Mouse (Mus musculus) liver, embryonic 14.5 days (tissue): Measurements from ENCODE around the gene Myo1c.

Source experiments
- CTCF ChIP-seq: IDR thresholded peaks from 2 replicates; pipeline ENCODE4 v1.5.1; 2016; ENCODE audit warnings: antibody characterized with exemption, low read depth, control low read depth
- EP300 ChIP-seq: IDR thresholded peaks from 2 replicates; pipeline ENCODE4 v1.6.1; 2016; ENCODE audit warnings: antibody characterized with exemption, low read depth

DNA sequence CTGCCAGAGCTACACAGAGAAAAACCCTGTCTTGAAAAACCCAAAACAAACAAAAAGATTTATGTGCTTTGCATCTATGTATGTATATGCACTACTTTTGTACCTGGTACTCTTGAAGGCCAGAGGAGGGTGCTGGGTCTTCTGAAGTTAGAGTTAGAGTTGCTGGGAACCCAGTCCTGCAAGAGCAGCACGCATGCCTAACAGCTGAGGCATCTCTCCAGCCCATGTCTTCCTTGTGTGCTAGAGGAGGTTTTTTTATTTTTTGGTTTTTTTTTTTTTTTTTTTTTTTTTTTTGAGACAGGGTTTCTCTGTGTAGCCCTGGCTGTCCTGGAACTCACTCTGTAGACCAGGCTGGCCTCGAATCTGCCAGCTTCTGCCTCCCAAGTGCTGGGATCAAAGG lies 37.8 kb downstream of the Myo1c start:
- TF ChIP-seq CTCF (no peak), EP300 (no peak)
